Mouse (Mus musculus): Measurements from ENCODE around the gene Phldb2. TPM values are rescaled to one million over a fixed set of nuclear protein-coding genes. Genes with fewer than 3 reads are reported as not detected.

Gene Phldb2
- polyA plus RNA-seq, 1 experiment = 4.7 TPM

GRCm38 (mm10) chr16:45737880-45738279 is 215.5 kb downstream of the Phldb2 start:
- TF ChIP-seq POLR2A (IDR thresholded peaks at IDR 0.05; ENCODE audit: borderline replicate concordance, insufficient read depth, low read length) = no peak
- no peak overlapping the region for H3K27ac ChIP-seq (ENCODE audit: insufficient read depth, low read length)
- DNase-seq = no peak
- no peaks in the 10 kb centered on the region; the same call in 1 of the 2 replicates for H3K4me1 ChIP-seq (ENCODE audit: control insufficient read depth, insufficient read depth, low read length)
- H3K27me3 ChIP-seq (ENCODE audit: control insufficient read depth, insufficient read depth, low read length) = no peaks in the 10 kb centered on the region
- no peak overlapping the region for H3K4me3 ChIP-seq (replicated peaks; ENCODE audit: insufficient read depth, low read depth, low read length)
- 92% methylated on average over 8 of the region's 8 CpGs for WGBS

- 85% methylated on average over 3 of the region's 3 CpGs for WGBS
- DNase-seq = no peak
- no peak overlapping the region for H3K27ac ChIP-seq (ENCODE audit: insufficient read depth, low read length)
- no peaks in the 10 kb centered on the region; the same call in 1 of the 2 replicates for H3K4me1 ChIP-seq (ENCODE audit: control insufficient read depth, insufficient read depth, low read length)
- no peaks in the 10 kb centered on the region for H3K27me3 ChIP-seq (ENCODE audit: control insufficient read depth, insufficient read depth, low read length)
- H3K4me3 ChIP-seq (replicated peaks; ENCODE audit: insufficient read depth, low read depth, low read length) = no peak overlapping the region
- no peak for TF ChIP-seq CTCF (IDR thresholded peaks at IDR 0.05; ENCODE audit: borderline replicate concordance, insufficient read depth, low read depth, low read length)
- no peak for TF ChIP-seq POLR2A (IDR thresholded peaks at IDR 0.05; ENCODE audit: borderline replicate concordance, insufficient read depth, low read length)
These were observed 216.7 kb downstream of the Phldb2 start for GRCm38 (mm10) chr16:45736724-45737123.

- Histone ChIP-seq H3K4me3 (replicated peaks; ENCODE audit: insufficient read depth, low read depth, low read length) (no peak overlapping the region), H3K27ac (ENCODE audit: insufficient read depth, low read length) (no peak overlapping the region), H3K4me1 (ENCODE audit: control insufficient read depth, insufficient read depth, low read length) (0 out of 2 replicates have a peak, but pooled peaks cover 2% of the 10 kb centered on the region), H3K27me3 (ENCODE audit: control insufficient read depth, insufficient read depth, low read length) (no peaks in the 10 kb centered on the region)
- TF ChIP-seq POLR2A (IDR thresholded peaks at IDR 0.05; ENCODE audit: borderline replicate concordance, insufficient read depth, low read length) (no peak), CTCF (IDR thresholded peaks at IDR 0.05; ENCODE audit: borderline replicate concordance, insufficient read depth, low read depth, low read length) (no peak)
- DNase-seq = no peak
- WGBS = 79% methylated on average over 5 of the region's 5 CpGs
These were observed 224.2 kb downstream of the Phldb2 start for GRCm38 (mm10) chr16:45729163-45729562.

GRCm38 (mm10) chr16:45724742-45725102 is 228.7 kb downstream of the Phldb2 start:
- no peaks in the 10 kb centered on the region for H3K27me3 ChIP-seq (ENCODE audit: control insufficient read depth, insufficient read depth, low read length)
- peak overlapping the region; percentile 97 for H3K27ac ChIP-seq (ENCODE audit: insufficient read depth, low read length)
- TF ChIP-seq POLR2A (IDR thresholded peaks at IDR 0.05; ENCODE audit: borderline replicate concordance, insufficient read depth, low read length) (no peak), CTCF (IDR thresholded peaks at IDR 0.05; ENCODE audit: borderline replicate concordance, insufficient read depth, low read depth, low read length) (no peak)
- H3K4me1 ChIP-seq (ENCODE audit: control insufficient read depth, insufficient read depth, low read length) = peaks cover 19% of the 10 kb centered on the region
- 2% methylated on average over 10 of the region's 10 CpGs for WGBS
- peak in 1 of 2 experiments; percentile 69 for DNase-seq
- peak overlapping the region; percentile 96 for H3K4me3 ChIP-seq (replicated peaks; ENCODE audit: insufficient read depth, low read depth, low read length)

- peaks cover 20% of the 10 kb centered on the region for H3K4me1 ChIP-seq (ENCODE audit: control insufficient read depth, insufficient read depth, low read length)
- H3K27me3 ChIP-seq (ENCODE audit: control insufficient read depth, insufficient read depth, low read length) = no peaks in the 10 kb centered on the region
- peak within 1 kb of the TSS; percentile 97 for H3K27ac ChIP-seq (ENCODE audit: insufficient read depth, low read length)
- peak; percentile 86 to 89 for DNase-seq
- WGBS = under 1% methylated on average over 30 of the region's 30 CpGs
- H3K4me3 ChIP-seq (replicated peaks; ENCODE audit: insufficient read depth, low read depth, low read length) = peak within 1 kb of the TSS; percentile 96
- TF ChIP-seq POLR2A (IDR thresholded peaks at IDR 0.05; ENCODE audit: borderline replicate concordance, insufficient read depth, low read length) (peak; percentile 47; the same call in 1 of the 2 replicates), CTCF (IDR thresholded peaks at IDR 0.05; ENCODE audit: borderline replicate concordance, insufficient read depth, low read depth, low read length) (no peak)
These were observed 229.2 kb downstream of the Phldb2 start, which contains the start of gene Tagln3 for GRCm38 (mm10) chr16:45724061-45724741. Gene Tagln3 (minus strand): TSS chr16:45724608.

- TF ChIP-seq CTCF (IDR thresholded peaks at IDR 0.05; ENCODE audit: borderline replicate concordance, insufficient read depth, low read depth, low read length) (no peak), POLR2A (IDR thresholded peaks at IDR 0.05; ENCODE audit: borderline replicate concordance, insufficient read depth, low read length) (no peak)
- DNase-seq = peak; percentile 60 to 66
- 4% methylated on average over 6 of the region's 6 CpGs for WGBS
- H3K27me3 ChIP-seq (ENCODE audit: control insufficient read depth, insufficient read depth, low read length) = no peaks in the 10 kb centered on the region
- peak overlapping the region; percentile 97 for H3K27ac ChIP-seq (ENCODE audit: insufficient read depth, low read length)
- H3K4me3 ChIP-seq (replicated peaks; ENCODE audit: insufficient read depth, low read depth, low read length) = peak overlapping the region; percentile 96
- H3K4me1 ChIP-seq (ENCODE audit: control insufficient read depth, insufficient read depth, low read length) = peaks cover 25% of the 10 kb centered on the region
These were observed 230.1 kb downstream of the Phldb2 start for GRCm38 (mm10) chr16:45723172-45723901.

- H3K27ac ChIP-seq (ENCODE audit: insufficient read depth, low read length) = peak overlapping the region; percentile 97
- peak overlapping the region; percentile 96 for H3K4me3 ChIP-seq (replicated peaks; ENCODE audit: insufficient read depth, low read depth, low read length)
- TF ChIP-seq POLR2A (IDR thresholded peaks at IDR 0.05; ENCODE audit: borderline replicate concordance, insufficient read depth, low read length) (peak; percentile 20; the same call in 1 of the 2 replicates), CTCF (IDR thresholded peaks at IDR 0.05; ENCODE audit: borderline replicate concordance, insufficient read depth, low read depth, low read length) (no peak)
- peaks cover 27% of the 10 kb centered on the region for H3K4me1 ChIP-seq (ENCODE audit: control insufficient read depth, insufficient read depth, low read length)
- no peaks in the 10 kb centered on the region for H3K27me3 ChIP-seq (ENCODE audit: control insufficient read depth, insufficient read depth, low read length)
- WGBS = 5% methylated on average over 3 of the region's 3 CpGs
- peak; percentile 71 for DNase-seq
These were observed 230.9 kb downstream of the Phldb2 start for GRCm38 (mm10) chr16:45722460-45722951.

All from cerebellum, adult 2 months (tissue).